Mouse (Mus musculus) small intestine, adult 2 months (tissue): Measurements from ENCODE around the gene Gm20388.

Experiments used
- CTCF ChIP-seq: fragments of 200-500 bp; IDR thresholded peaks from 2 replicates; pipeline ENCODE4 v1.5.1; 2012; ENCODE audit warnings: low read depth, mild to moderate bottlenecking, control low read depth, inconsistent platforms, low read length, moderate library complexity, mixed read lengths; ENCODE audit not compliant: insufficient replicate concordance, insufficient read length; ENCODE audit errors: extremely low read depth
- POLR2A ChIP-seq: fragments of 200-500 bp; IDR thresholded peaks from 2 replicates; pipeline ENCODE4 v1.6.1; 2012; ENCODE audit warnings: low read depth, mild to moderate bottlenecking, control low read depth, inconsistent platforms, low read length, moderate library complexity

DNA sequence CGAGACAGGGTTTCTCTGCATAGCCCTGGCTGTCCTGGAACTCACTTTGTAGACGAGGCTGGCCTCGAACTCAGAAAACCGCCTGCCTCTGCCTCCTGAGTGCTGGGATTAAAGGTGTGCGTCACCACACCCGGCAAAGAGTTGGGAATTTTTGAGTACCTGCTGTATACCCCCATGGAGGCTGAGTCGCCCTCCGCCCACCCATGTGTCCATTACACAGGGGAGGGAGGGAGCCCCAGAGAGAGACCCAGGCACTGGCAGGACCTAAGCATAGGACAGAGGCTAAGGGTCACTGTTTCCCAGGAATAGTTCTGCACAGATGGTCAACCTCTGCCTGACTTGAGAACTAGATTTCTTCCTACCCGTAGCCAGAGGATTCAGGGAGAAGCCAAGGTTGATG is 596.6 kb downstream of the Gm20388 start:
- TF ChIP-seq POLR2A (no peak), CTCF (no peak)
